Mouse (Mus musculus) forebrain, embryonic 16.5 days (tissue): Measurements from ENCODE around the gene Cdc73. TPM values are rescaled to one million over a fixed set of nuclear protein-coding genes. Genes with fewer than 3 reads are reported as not detected.
"Not testable (repeated sequence)": the region's sequence is repeated elsewhere in the genome, so short reads cannot be mapped to it uniquely, and the experiment has no call there.

Experiments used
- ATAC-seq: fragments of 200-750 bp; cut with Nextera tagmentation; 2 replicates; pipeline ENCODE4 v1.8.0; 2017; ENCODE audit warnings: mild to moderate bottlenecking, moderate library complexity
- H3K27ac ChIP-seq: fragments of 300-500 bp; sonication (generic); 2 replicates; pipeline ENCODE4 v1.5.1; 2014; ENCODE audit warnings: low read length, control low read depth
- H3K27me3 ChIP-seq: fragments of 300-500 bp; sonication (generic); replicated peaks from 2 replicates; pipeline ENCODE4 v1.6.1; 2014; ENCODE audit warnings: low read length; ENCODE audit not compliant: control insufficient read depth, insufficient read depth
- H3K36me3 ChIP-seq: fragments of 300-500 bp; sonication (generic); 2 replicates; pipeline ENCODE4 v1.6.1; 2014; ENCODE audit not compliant: control insufficient read depth, insufficient read depth
- H3K4me1 ChIP-seq: fragments of 300-500 bp; sonication (generic); replicated peaks from 2 replicates; pipeline ENCODE4 v1.6.1; 2014; ENCODE audit warnings: low read length; ENCODE audit not compliant: control insufficient read depth, insufficient read depth
- H3K4me2 ChIP-seq: fragments of 300-500 bp; sonication (generic); 2 replicates; pipeline ENCODE4 v1.6.1; 2014; ENCODE audit warnings: mild to moderate bottlenecking, low read length, control low read depth
- H3K4me3 ChIP-seq: fragments of 300-500 bp; sonication (generic); replicated peaks from 2 replicates; pipeline ENCODE4 v1.5.1; 2014; ENCODE audit warnings: mild to moderate bottlenecking, low read length, control low read depth
- H3K9ac ChIP-seq: fragments of 300-500 bp; sonication (generic); replicated peaks from 2 replicates; pipeline ENCODE4 v1.6.1; 2014; ENCODE audit warnings: low read depth, low read length, control low read depth
- H3K9me3 ChIP-seq: fragments of 300-500 bp; sonication (generic); 2 replicates; pipeline ENCODE4 v1.6.1; 2016; ENCODE audit warnings: low read length; ENCODE audit not compliant: control insufficient read depth
- WGBS: fragments of 180-500 bp; shearing (Covaris S2); extraction: QIAGEN DNeasy Blood & Tissue Kit; methylation state at CpG from one replicate; pipeline ENCODE4 v1.1.7; 2014; 5-methylcytosine and 5-hydroxymethylcytosine counted together
- polyA plus RNA-seq: library from polyadenylated mRNA; unstranded; fragments of >200 nt; fragmentation: Nextera tagmentation; extraction: Ambion mirVana; gene quantifications from 2 replicates; pipeline ENCODE4 v1.2.1, GENCODE M21; 2015

Cdc73 gene
- polyA plus RNA-seq, 1 experiment from 2014 or later: 25.4 TPM

GRCm38 (mm10) chr1:143730899-143731298, 28.2 kb upstream of the Cdc73 start:
- H3K4me1 ChIP-seq: no peaks in the 10 kb centered on the region
- H3K4me2 ChIP-seq: no peak overlapping the region
- no peak overlapping the region for H3K4me3 ChIP-seq
- H3K27me3 ChIP-seq: no peaks in the 10 kb centered on the region
- ATAC-seq: no peak
- no peaks in the 10 kb centered on the region for H3K9me3 ChIP-seq
- H3K9ac ChIP-seq: no peak overlapping the region
- no peak overlapping the region for H3K27ac ChIP-seq
- no peaks in the 10 kb centered on the region for H3K36me3 ChIP-seq
- 91% methylated on average over 2 of the region's 2 CpGs for WGBS

- no peak overlapping the region for H3K4me2 ChIP-seq
- H3K9me3 ChIP-seq: no peaks in the 10 kb centered on the region
- H3K4me1 ChIP-seq: no peaks in the 10 kb centered on the region
- WGBS: 88% methylated on average over 9 of the region's 9 CpGs
- H3K4me3 ChIP-seq: no peak overlapping the region
- ATAC-seq: no peak
- H3K27ac ChIP-seq: no peak overlapping the region
- H3K36me3 ChIP-seq: no peaks in the 10 kb centered on the region
- no peaks in the 10 kb centered on the region for H3K27me3 ChIP-seq
- H3K9ac ChIP-seq: no peak overlapping the region
Observed at GRCm38 (mm10) chr1:143727701-143728445, 25.2 kb upstream of the Cdc73 start.

GRCm38 (mm10) chr1:143724456-143725064, 21.9 kb upstream of the Cdc73 start:
- H3K4me1 ChIP-seq: no peaks in the 10 kb centered on the region
- WGBS: 90% methylated on average over 5 of the region's 5 CpGs
- no peak overlapping the region for H3K9ac ChIP-seq
- H3K27ac ChIP-seq: no peak overlapping the region
- ATAC-seq: no peak
- H3K27me3 ChIP-seq: no peaks in the 10 kb centered on the region
- no peak overlapping the region for H3K4me2 ChIP-seq
- H3K36me3 ChIP-seq: no peaks in the 10 kb centered on the region
- no peaks in the 10 kb centered on the region for H3K9me3 ChIP-seq
- H3K4me3 ChIP-seq: no peak overlapping the region

- H3K4me1 ChIP-seq, H3K4me2 ChIP-seq, H3K36me3 ChIP-seq, H3K27me3 ChIP-seq, H3K4me3 ChIP-seq, H3K9ac ChIP-seq, ATAC-seq, H3K27ac ChIP-seq, H3K9me3 ChIP-seq: not testable (repeated sequence)
- WGBS: no CpG with 5 or more reads among the region's 2 CpGs
Observed at GRCm38 (mm10) chr1:143716038-143716437, 13.3 kb upstream of the Cdc73 start, which contains the start of gene Glrx2. Gene Glrx2 (plus strand): TSS chr1:143716338.

GRCm38 (mm10) chr1:143710627-143710976, 7.9 kb upstream of the Cdc73 start:
- Histone ChIP-seq H3K4me2 (no peak overlapping the region), H3K9ac (0 out of 2 replicates have a peak overlapping the region, but pooled peaks have one; percentile 17), H3K27ac (peak overlapping the region; percentile 72), H3K4me3 (no peak overlapping the region), H3K9me3 (no peaks in the 10 kb centered on the region), H3K36me3 (no peaks in the 10 kb centered on the region), H3K27me3 (no peaks in the 10 kb centered on the region), H3K4me1 (peaks cover 6% of the 10 kb centered on the region)
- WGBS: 83% methylated on average over 5 of the region's 5 CpGs
- no peak for ATAC-seq

GRCm38 (mm10) chr1:143709966-143710626, 7.4 kb upstream of the Cdc73 start:
- peak; percentile 100 for ATAC-seq
- H3K9ac ChIP-seq: 0 out of 2 replicates have a peak overlapping the region, but pooled peaks have one; percentile 17
- H3K36me3 ChIP-seq: no peaks in the 10 kb centered on the region
- H3K27ac ChIP-seq: peak overlapping the region; percentile 72
- H3K4me3 ChIP-seq: no peak overlapping the region
- H3K9me3 ChIP-seq: no peaks in the 10 kb centered on the region
- peaks cover 6% of the 10 kb centered on the region for H3K4me1 ChIP-seq
- no peaks in the 10 kb centered on the region for H3K27me3 ChIP-seq
- 56% methylated on average over 7 of the region's 7 CpGs for WGBS
- H3K4me2 ChIP-seq: no peak overlapping the region

GRCm38 (mm10) chr1:143708361-143708760, 5.7 kb upstream of the Cdc73 start:
- ATAC-seq: no peak
- Histone ChIP-seq H3K27me3 (no peaks in the 10 kb centered on the region), H3K9ac (no peak overlapping the region), H3K4me1 (peaks cover 7% of the 10 kb centered on the region), H3K4me2 (no peak overlapping the region), H3K9me3 (no peaks in the 10 kb centered on the region), H3K4me3 (no peak overlapping the region), H3K36me3 (no peaks in the 10 kb centered on the region), H3K27ac (no peak overlapping the region)
- 76% methylated on average over 6 of the region's 6 CpGs for WGBS

- WGBS: 24% methylated on average over 4 of the region's 4 CpGs
- H3K9me3 ChIP-seq: no peaks in the 10 kb centered on the region
- H3K4me3 ChIP-seq: no peak overlapping the region
- ATAC-seq: no peak
- H3K27ac ChIP-seq: no peak overlapping the region
- H3K9ac ChIP-seq: no peak overlapping the region
- H3K4me1 ChIP-seq: peaks cover 11% of the 10 kb centered on the region
- H3K4me2 ChIP-seq: no peak overlapping the region
- no peaks in the 10 kb centered on the region for H3K27me3 ChIP-seq
- H3K36me3 ChIP-seq: no peaks in the 10 kb centered on the region
Observed at GRCm38 (mm10) chr1:143707006-143707405, 4.3 kb upstream of the Cdc73 start.

- Histone ChIP-seq H3K27ac (peak overlapping the region; percentile 91), H3K36me3 (no peaks in the 10 kb centered on the region; the same call in 1 of the 2 replicates), H3K4me2 (peak overlapping the region; percentile 81), H3K9me3 (no peaks in the 10 kb centered on the region), H3K4me3 (peak overlapping the region; percentile 72), H3K4me1 (peaks cover 23% of the 10 kb centered on the region), H3K27me3 (no peaks in the 10 kb centered on the region), H3K9ac (peak overlapping the region; percentile 93)
- peak; percentile 62 for ATAC-seq
- WGBS: under 1% methylated on average over 40 of the region's 48 CpGs
Observed at GRCm38 (mm10) chr1:143702141-143702740, 452 bp downstream of the Cdc73 start.
